Mouse (Mus musculus): Measurements from ENCODE around the gene Osbpl3. TPM values are rescaled to one million over a fixed set of nuclear protein-coding genes. Genes with fewer than 3 reads are reported as not detected.

Osbpl3 gene
- polyA plus RNA-seq, 1 experiment, result not detected

DNA sequence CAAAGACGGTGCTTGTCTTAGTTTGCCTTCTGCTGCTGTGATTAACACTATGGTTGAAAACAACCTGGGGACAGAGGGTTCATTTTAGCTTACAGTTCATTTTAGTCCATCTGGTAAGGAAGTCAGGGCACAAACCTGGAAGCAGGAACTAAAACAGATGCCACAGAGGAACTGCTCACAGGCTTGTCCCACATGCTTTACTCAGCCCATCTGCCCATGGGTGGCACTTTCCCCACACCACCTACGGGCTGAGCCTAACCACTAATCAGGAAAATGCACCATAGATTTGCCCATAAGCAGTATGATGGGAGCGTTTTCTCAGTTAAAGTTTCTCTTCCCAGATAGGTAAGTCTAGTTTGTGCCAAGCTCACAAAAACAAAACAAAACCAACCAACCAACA is 27.4 kb upstream of the Osbpl3 start:
- Histone ChIP-seq H3K27ac (ENCODE audit: insufficient read depth, low read depth, low read length) (no peak overlapping the region), H3K4me3 (ENCODE audit: insufficient read depth, low read depth, low read length) (no peak overlapping the region), H3K4me1 (ENCODE audit: control insufficient read depth, insufficient read depth, low read length) (no peaks in the 10 kb centered on the region)
- 76% methylated on average over 3 of the region's 3 CpGs for WGBS
- TF ChIP-seq CTCF (IDR thresholded peaks at IDR 0.05; ENCODE audit: insufficient read depth, low read depth, low read length), result no peak
- no peak for TF ChIP-seq POLR2A (IDR thresholded peaks at IDR 0.05; ENCODE audit: insufficient read depth, low read depth, low read length)

- Histone ChIP-seq H3K27ac (ENCODE audit: insufficient read depth, low read depth, low read length) (no peak overlapping the region), H3K4me3 (ENCODE audit: insufficient read depth, low read depth, low read length) (no peak overlapping the region), H3K4me1 (ENCODE audit: control insufficient read depth, insufficient read depth, low read length) (no peaks in the 10 kb centered on the region)
- no peak for TF ChIP-seq POLR2A (IDR thresholded peaks at IDR 0.05; ENCODE audit: insufficient read depth, low read depth, low read length)
- no peak for TF ChIP-seq CTCF (IDR thresholded peaks at IDR 0.05; ENCODE audit: insufficient read depth, low read depth, low read length)
- WGBS, result 90% methylated on average over 5 of the region's 5 CpGs
These were observed 25.5 kb upstream of the Osbpl3 start for GRCm38 (mm10) chr6:50481460-50481859.

- H3K4me1 ChIP-seq (ENCODE audit: control insufficient read depth, insufficient read depth, low read length), result peaks cover 3% of the 10 kb centered on the region
- H3K27ac ChIP-seq (ENCODE audit: insufficient read depth, low read depth, low read length), result no peak overlapping the region
- no peak overlapping the region for H3K4me3 ChIP-seq (ENCODE audit: insufficient read depth, low read depth, low read length)
- WGBS, result 83% methylated on average over 3 of the region's 3 CpGs
- no peak for TF ChIP-seq CTCF (IDR thresholded peaks at IDR 0.05; ENCODE audit: insufficient read depth, low read depth, low read length)
- no peak for TF ChIP-seq POLR2A (IDR thresholded peaks at IDR 0.05; ENCODE audit: insufficient read depth, low read depth, low read length)
These were observed 10.4 kb upstream of the Osbpl3 start for GRCm38 (mm10) chr6:50466451-50466850.

DNA sequence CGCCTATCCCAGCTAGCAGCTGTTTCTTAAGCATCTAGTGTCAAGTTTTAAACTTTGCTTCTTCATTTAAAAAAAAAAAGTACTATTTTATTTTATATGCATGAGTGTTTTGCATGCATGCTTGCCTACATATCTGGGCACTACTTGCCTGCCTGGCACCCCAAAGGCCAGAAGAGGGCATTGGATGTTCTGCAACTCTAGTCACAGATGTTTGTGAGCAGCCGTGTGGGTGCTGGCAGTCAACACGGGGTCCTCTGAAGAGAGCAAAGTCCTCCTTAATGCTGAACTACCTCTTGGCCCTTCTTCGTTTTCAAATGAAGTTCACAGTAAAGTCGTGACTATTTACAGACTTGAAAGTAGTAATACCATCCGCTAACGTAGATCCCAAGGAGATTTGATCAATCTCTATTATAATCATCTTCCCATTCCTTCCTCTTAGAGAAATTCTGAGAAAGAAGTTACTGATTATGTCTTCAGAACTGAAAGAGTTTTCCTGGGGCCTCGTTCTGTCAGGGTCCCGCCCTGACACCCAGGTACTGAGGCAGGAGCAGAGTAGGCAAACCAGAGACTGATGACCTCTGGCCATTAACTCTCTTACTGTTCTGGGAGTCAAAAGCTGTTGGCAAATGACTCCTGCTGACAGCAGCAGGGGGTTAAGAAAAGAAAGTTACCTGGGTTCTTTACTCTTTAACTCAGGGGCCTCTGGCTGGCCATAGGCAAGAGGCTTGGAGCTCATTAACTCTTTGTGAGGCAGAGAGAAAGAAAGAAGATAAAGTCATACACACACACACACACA is 8.9 kb upstream of the Osbpl3 start:
- TF ChIP-seq POLR2A (IDR thresholded peaks at IDR 0.05; ENCODE audit: insufficient read depth, low read depth, low read length), result no peak
- TF ChIP-seq CTCF (IDR thresholded peaks at IDR 0.05; ENCODE audit: insufficient read depth, low read depth, low read length), result no peak
- Histone ChIP-seq H3K27ac (ENCODE audit: insufficient read depth, low read depth, low read length) (no peak overlapping the region), H3K4me1 (ENCODE audit: control insufficient read depth, insufficient read depth, low read length) (peaks cover 5% of the 10 kb centered on the region), H3K4me3 (ENCODE audit: insufficient read depth, low read depth, low read length) (no peak overlapping the region)
- 89% methylated on average over 9 of the region's 9 CpGs for WGBS

GRCm38 (mm10) chr6:50462026-50462425 is 6.0 kb upstream of the Osbpl3 start:
- Histone ChIP-seq H3K4me3 (ENCODE audit: insufficient read depth, low read depth, low read length) (no peak overlapping the region), H3K27ac (ENCODE audit: insufficient read depth, low read depth, low read length) (peak overlapping the region; percentile 37; the same call in 1 of the 2 replicates)

DNA sequence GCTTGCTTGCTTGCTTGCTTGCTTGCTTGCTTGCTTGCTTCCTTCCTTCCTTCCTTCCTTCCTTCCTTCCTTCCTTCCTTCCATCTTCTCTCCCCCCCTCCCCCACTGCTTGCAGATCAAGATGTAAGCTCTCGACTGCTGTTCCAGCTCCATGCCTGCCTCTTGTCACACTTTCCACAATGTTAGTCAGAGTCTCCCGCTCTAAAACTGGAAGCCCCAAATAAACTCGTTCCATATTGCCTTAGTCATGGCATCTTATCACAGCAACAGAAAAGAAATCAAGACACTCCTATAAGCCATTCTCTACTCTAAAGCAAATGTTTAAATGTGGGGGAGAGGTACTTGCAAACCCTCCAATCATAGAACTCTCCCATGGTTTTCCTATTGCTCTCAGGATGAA is 5.6 kb upstream of the Osbpl3 start:
- 46% methylated on average over 3 of the region's 3 CpGs for WGBS
- no peak for TF ChIP-seq CTCF (IDR thresholded peaks at IDR 0.05; ENCODE audit: insufficient read depth, low read depth, low read length)
- TF ChIP-seq POLR2A (IDR thresholded peaks at IDR 0.05; ENCODE audit: insufficient read depth, low read depth, low read length), result no peak
- peak overlapping the region; percentile 28; the same call in 1 of the 2 replicates for H3K27ac ChIP-seq (ENCODE audit: insufficient read depth, low read depth, low read length)
- no peak overlapping the region for H3K4me3 ChIP-seq (ENCODE audit: insufficient read depth, low read depth, low read length)
- H3K4me1 ChIP-seq (ENCODE audit: control insufficient read depth, insufficient read depth, low read length), result peaks cover 17% of the 10 kb centered on the region

More at GRCm38 (mm10) chr6:50462026-50462425, 6.0 kb upstream of the Osbpl3 start:
- TF ChIP-seq CTCF (IDR thresholded peaks at IDR 0.05; ENCODE audit: insufficient read depth, low read depth, low read length), result no peak
- TF ChIP-seq POLR2A (IDR thresholded peaks at IDR 0.05; ENCODE audit: insufficient read depth, low read depth, low read length), result no peak
- WGBS, result 59% methylated on average over 4 of the region's 4 CpGs
- H3K4me1 ChIP-seq (ENCODE audit: control insufficient read depth, insufficient read depth, low read length), result peaks cover 13% of the 10 kb centered on the region

DNA sequence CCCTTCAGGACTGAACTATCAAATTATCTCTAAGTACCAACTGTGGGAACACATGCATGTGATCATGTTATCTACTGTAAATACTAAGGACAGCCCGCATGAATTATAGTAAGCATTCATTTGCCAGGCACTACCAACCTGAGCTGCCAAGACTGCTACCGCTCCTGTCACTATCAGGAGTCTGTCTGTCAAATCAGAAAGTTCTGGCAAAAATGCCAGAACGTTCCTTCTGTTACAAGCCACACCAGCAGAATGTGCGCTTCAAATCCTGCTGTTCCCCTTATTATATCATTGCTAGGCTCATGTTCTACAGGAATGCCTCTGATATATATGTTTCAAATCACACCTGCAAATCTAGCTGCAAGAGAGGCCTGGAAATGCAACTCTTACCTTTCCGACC is 4.6 kb upstream of the Osbpl3 start:
- 93% methylated on average over 5 of the region's 5 CpGs for whole genome bisulfite sequencing
- H3K4me1 ChIP-seq (ENCODE audit: control insufficient read depth, insufficient read depth, low read length), result peaks cover 18% of the 10 kb centered on the region
- TF ChIP-seq POLR2A (IDR thresholded peaks at IDR 0.05; ENCODE audit: insufficient read depth, low read depth, low read length) (no peak), CTCF (IDR thresholded peaks at IDR 0.05; ENCODE audit: insufficient read depth, low read depth, low read length) (no peak)
- H3K27ac ChIP-seq (ENCODE audit: insufficient read depth, low read depth, low read length), result no peak overlapping the region
- H3K4me3 ChIP-seq (ENCODE audit: insufficient read depth, low read depth, low read length), result no peak overlapping the region

GRCm38 (mm10) chr6:50460246-50460645 is 4.2 kb upstream of the Osbpl3 start:
- H3K4me3 ChIP-seq (ENCODE audit: insufficient read depth, low read depth, low read length), result no peak overlapping the region

GRCm38 (mm10) chr6:50459271-50459670 is 3.3 kb upstream of the Osbpl3 start:
- TF ChIP-seq POLR2A (IDR thresholded peaks at IDR 0.05; ENCODE audit: insufficient read depth, low read depth, low read length), result no peak
- no peak for TF ChIP-seq CTCF (IDR thresholded peaks at IDR 0.05; ENCODE audit: insufficient read depth, low read depth, low read length)
- Histone ChIP-seq H3K27ac (ENCODE audit: insufficient read depth, low read depth, low read length) (no peak overlapping the region), H3K4me3 (ENCODE audit: insufficient read depth, low read depth, low read length) (no peak overlapping the region), H3K4me1 (ENCODE audit: control insufficient read depth, insufficient read depth, low read length) (peaks cover 18% of the 10 kb centered on the region)
- 85% methylated on average over 5 of the region's 5 CpGs for WGBS

More at GRCm38 (mm10) chr6:50460246-50460645, 4.2 kb upstream of the Osbpl3 start:
- no peak for TF ChIP-seq CTCF (IDR thresholded peaks at IDR 0.05; ENCODE audit: insufficient read depth, low read depth, low read length)
- no peak for TF ChIP-seq POLR2A (IDR thresholded peaks at IDR 0.05; ENCODE audit: insufficient read depth, low read depth, low read length)
- Histone ChIP-seq H3K4me1 (ENCODE audit: control insufficient read depth, insufficient read depth, low read length) (peaks cover 18% of the 10 kb centered on the region), H3K27ac (ENCODE audit: insufficient read depth, low read depth, low read length) (no peak overlapping the region)

Measured in olfactory bulb, adult 2 months (tissue).